Mouse (Mus musculus) heart, postnatal 14 days (tissue): Measurements from ENCODE around the gene Arhgef7. TPM values are rescaled to one million over a fixed set of nuclear protein-coding genes. Genes with fewer than 3 reads are reported as not detected.

ENCODE experiments used
- total RNA-seq, 2 experiments: library from RNA; stranded (reverse); gene quantifications; 2 replicates each; pipeline ENCODE4 v1.2.3; 2021

Arhgef7 gene
- total RNA-seq, 2 experiments from 2014 or later, result 139 to 157 TPM

Other genes starting within 250 kb of the Arhgef7 start
- gene Rab20, start 249.0 kb upstream of the Arhgef7 start, total RNA-seq, result 10 to 100 TPM; 18.5 to 20.2 TPM
- 10 to 100 TPM; 33.2 to 33.3 TPM for gene Naxd, start 230.2 kb upstream of the Arhgef7 start, total RNA-seq
- 10 to 100 TPM; 37.0 TPM for gene Cars2, start 176.9 kb upstream of the Arhgef7 start, total RNA-seq
- 10 to 100 TPM; 23.6 to 24.2 TPM for gene Ing1, start 172.2 kb upstream of the Arhgef7 start, total RNA-seq
- gene Ankrd10, start 92.0 kb upstream of the Arhgef7 start, total RNA-seq, result 10 to 100 TPM; 37.2 to 38.0 TPM
- gene 1700016D06Rik, start 26.7 kb upstream of the Arhgef7 start, total RNA-seq, result not detected
- not detected for gene Tex29, start 112.8 kb downstream of the Arhgef7 start, total RNA-seq